8 mouse cellular contexts compared by ENCODE assay signal in genomic region chr7:99381214-99382087, GRCm38 (mm10). TPM values are rescaled to one million over a fixed set of nuclear protein-coding genes. Genes with fewer than 3 reads are reported as not detected.
DNase-seq lines count a peak whose midpoint lies in the region; ATAC-seq lines count a peak whose summit lies in the region.

Gene Gdpd5, plus strand, starts transcription at chr7:99381414.

- H3K4me1 ChIP-seq in heart, embryonic 10.5 days, result peaks cover 82% of the 10 kb centered on the region
- H3K4me1 ChIP-seq in kidney, embryonic 15.5 days, result peaks cover 57% of the 10 kb centered on the region

- no peaks in the 10 kb centered on the region for H3K9me3 ChIP-seq in heart, embryonic 10.5 days
- H3K9me3 ChIP-seq in kidney, embryonic 15.5 days (replicated peaks), result no peaks in the 10 kb centered on the region

- peak within 1 kb of the TSS; percentile 97 for H3K4me2 ChIP-seq in kidney, embryonic 15.5 days

- H3K27ac ChIP-seq in heart, embryonic 10.5 days, result peak within 1 kb of the TSS; percentile 94
- H3K27ac ChIP-seq in kidney, embryonic 15.5 days, result peak within 1 kb of the TSS; percentile 97

- peak within 1 kb of the TSS; percentile 74 for H3K4me3 ChIP-seq in heart, embryonic 10.5 days
- peak within 1 kb of the TSS; percentile 70 for H3K4me3 ChIP-seq in kidney, embryonic 15.5 days (replicated peaks)

- peaks cover 3% of the 10 kb centered on the region; the same call in 1 of the 2 replicates for H3K36me3 ChIP-seq in heart, embryonic 10.5 days
- no peaks in the 10 kb centered on the region for H3K36me3 ChIP-seq in kidney, embryonic 15.5 days

- H3K9ac ChIP-seq in kidney, embryonic 15.5 days, result peak within 1 kb of the TSS; percentile 82

- ATAC-seq in erythroblast, adult 5-6 weeks (replicated peaks; ENCODE audit: low FRiP score, poor library complexity, severe bottlenecking), result peak; percentile 77
- ATAC-seq in kidney, embryonic 15.5 days (replicated peaks; ENCODE audit: low FRiP score), result peak; percentile 96
- ATAC-seq in monocyte, adult 5-6 weeks (replicated peaks; ENCODE audit: insufficient number of reproducible peaks, low FRiP score, low TSS enrichment, poor library complexity, severe bottlenecking), result peak; percentile 86

- DNase-seq in B cell, adult 2 months, result peak; percentile 99 to 100
- DNase-seq in brain, adult 2 months (ENCODE audit: low read depth, low spot score), result peak; percentile 98
- DNase-seq in heart, embryonic 10.5 days (ENCODE audit: low spot score), result peak; percentile 100
- DNase-seq in liver, result peak; percentile 95
- peak; percentile 96 to 98 for DNase-seq in spleen, postnatal 4 days (ENCODE audit: low spot score in 2 of 2)

- WGBS in heart, embryonic 10.5 days, result under 1% methylated on average over 73 of the region's 73 CpGs
- under 1% methylated on average over 73 of the region's 73 CpGs for WGBS in kidney, embryonic 15.5 days

- no peaks in the 10 kb centered on the region for H3K27me3 ChIP-seq in heart, embryonic 10.5 days (ENCODE audit: insufficient read depth, poor library complexity, severe bottlenecking)
- peaks cover 10% of the 10 kb centered on the region; the same call in 1 of the 2 replicates for H3K27me3 ChIP-seq in kidney, embryonic 15.5 days

RNA-seq across cellular contexts. Expression of gene Gdpd5, which starts in this region (rescaled TPM):
- not detected in 2 replicates for total RNA-seq in erythroblast, adult 5-6 weeks (2015; ENCODE audit: low replicate concordance)
- total RNA-seq in erythroblast, adult 5-6 weeks (2017; ENCODE audit: low replicate concordance), result 0.28 TPM in 1 of 2 replicates, not detected in the other
- polyA plus RNA-seq in heart, embryonic 10.5 days (2016; fragmentation: Nextera tagmentation; extraction: Ambion mirVana), result 24.2 and 31.6 TPM in 2 replicates
- 14.5 and 17.3 TPM in 2 replicates for polyA plus RNA-seq in kidney, embryonic 15.5 days (2015; fragmentation: Nextera tagmentation; extraction: Ambion mirVana)
- 1.3 to 1.6 TPM (median 1.5 TPM) in 3 replicates for total RNA-seq in monocyte, adult 5-6 weeks (2017)

Comparison
In these comparisons a context has a peak if more than half of its experiments do, and no peak if none do; other contexts are left out.
1. Peak in every context shown above with its lines: DNase-seq, ATAC-seq, H3K4me3 ChIP-seq and H3K27ac ChIP-seq.
2. Peak in ATAC-seq in erythroblast, adult 5-6 weeks; RNA of the gene not detected or under 1 TPM.